Mouse (Mus musculus): ENCODE measurements around the gene Ints13. TPM values are rescaled to one million over a fixed set of nuclear protein-coding genes. Genes with fewer than 3 reads are reported as not detected.

The Ints13 gene
- total RNA-seq, 2 experiments from 2014 or later: 37.6 to 41.0 TPM

- DNase-seq (ENCODE audit: low spot score in 2 of 2): no peak
Observed at GRCm38 (mm10) chr6:146500771-146501170, 76.9 kb downstream of the Ints13 start.

GRCm38 (mm10) chr6:146500206-146500605 lies 77.4 kb downstream of the Ints13 start:
- peak in 1 of 2 experiments; percentile 17 for DNase-seq (ENCODE audit: low spot score in 2 of 2)

Other genes starting within 250 kb of the Ints13 start
- gene Itpr2, start 75.6 kb downstream of the Ints13 start, total RNA-seq (2021): 10 to 100 TPM; 27.2 to 28.7 TPM
- 10 to 100 TPM; 54.6 to 58.8 TPM for gene Fgfr1op2, start 632 bp downstream of the Ints13 start, total RNA-seq (2021)
- gene Med21, start 64.7 kb upstream of the Ints13 start, total RNA-seq (2021): 10 to 100 TPM; 41.1 to 46.1 TPM
- 10 to 100 TPM; 38.8 to 42.2 TPM for gene Tm7sf3, start 65.0 kb upstream of the Ints13 start, total RNA-seq (2021)
- gene Stk38l, start 147.2 kb upstream of the Ints13 start, total RNA-seq (2021): 10 to 100 TPM; 19.2 to 22.9 TPM
- gene Arntl2, start 218.2 kb upstream of the Ints13 start, total RNA-seq (2021): 10 to 100 TPM in 1 of 2 experiments, 1 to 10 TPM in 1; 9.8 to 14.1 TPM